Mouse (Mus musculus) thymus, adult 2 months (tissue): ENCODE results near the gene Shisa2. TPM values are rescaled to one million over a fixed set of nuclear protein-coding genes. Genes with fewer than 3 reads are reported as not detected.

Experiments
- DNase-seq: peaks from one replicate; pipeline ENCODE4 v3.0.0; 2021
- H3K27ac ChIP-seq: fragments of 200-500 bp; 2 replicates; pipeline ENCODE4 v1.5.1; 2012; ENCODE audit warnings: low read length, control low read depth; ENCODE audit not compliant: control insufficient read depth, insufficient read depth
- H3K27me3 ChIP-seq: fragments of 200-500 bp; 2 replicates; pipeline ENCODE4 v1.6.1; 2012; ENCODE audit warnings: mild to moderate bottlenecking, low read length, moderate library complexity, mixed read lengths; ENCODE audit not compliant: control insufficient read depth, insufficient read depth
- H3K36me3 ChIP-seq: fragments of 200-500 bp; 2 replicates; pipeline ENCODE4 v1.6.1; 2012; ENCODE audit warnings: mild to moderate bottlenecking, low read length, moderate library complexity; ENCODE audit not compliant: control insufficient read depth, insufficient read depth
- H3K4me1 ChIP-seq: fragments of 200-500 bp; replicated peaks from 2 replicates; pipeline ENCODE4 v1.6.1; 2012; ENCODE audit warnings: low read length; ENCODE audit not compliant: control insufficient read depth, insufficient read depth
- H3K4me3 ChIP-seq: fragments of 200-500 bp; 2 replicates; pipeline ENCODE4 v1.5.1; 2012; ENCODE audit warnings: mild to moderate bottlenecking, low read length, control low read depth, moderate library complexity; ENCODE audit not compliant: control insufficient read depth, insufficient read depth
- CTCF ChIP-seq: fragments of 200-500 bp; IDR thresholded peaks from 2 replicates; pipeline ENCODE4 v1.5.1; 2012; ENCODE audit warnings: mild to moderate bottlenecking, control low read depth, low read length, moderate library complexity, borderline replicate concordance; ENCODE audit not compliant: control insufficient read depth, poor library complexity, insufficient read depth; ENCODE audit errors: extremely low read depth
- POLR2A ChIP-seq: fragments of 200-500 bp; IDR thresholded peaks from 2 replicates; pipeline ENCODE4 v1.6.1; 2012; ENCODE audit warnings: mild to moderate bottlenecking, low read length, control low read depth, moderate library complexity; ENCODE audit not compliant: control insufficient read depth, poor library complexity, insufficient read depth; ENCODE audit errors: extremely low read depth
- WGBS: fragments of 180-500 bp; shearing (Covaris S2); methylation state at CpG from one replicate; pipeline ENCODE4 v1.1.7; 2018; 5-methylcytosine and 5-hydroxymethylcytosine counted together
- polyA plus RNA-seq: library from polyadenylated mRNA; depleted of rRNA; stranded (reverse); fragments of >200 nt; gene quantifications from 2 replicates; pipeline ENCODE4 v1.2.3, GENCODE M21; 2012; rRNA removed

The Shisa2 gene
- polyA plus RNA-seq: 32.4 and 37.2 TPM in 2 replicates

- H3K36me3 ChIP-seq: no peaks in the 10 kb centered on the region
- under 1% methylated on average over 64 of the region's 65 CpGs for WGBS
- H3K4me3 ChIP-seq: peak within 1 kb of the TSS; percentile 34
- no peak within 1 kb of the TSS for H3K27ac ChIP-seq
- peak; percentile 33 for DNase-seq
- no peaks in the 10 kb centered on the region; the same call in 1 of the 2 replicates for H3K27me3 ChIP-seq
- no peaks in the 10 kb centered on the region for H3K4me1 ChIP-seq
- TF ChIP-seq CTCF (no peak), POLR2A (no peak)
Observed at GRCm38 (mm10) chr14:59625158-59625805, at the start of gene Shisa2. Gene Shisa2, plus strand, starts transcription at chr14:59625308.

GRCm38 (mm10) chr14:59576385-59576784 is 48.7 kb upstream of the Shisa2 start:
- Histone ChIP-seq H3K36me3 (peaks cover 35% of the 10 kb centered on the region), H3K4me1 (no peaks in the 10 kb centered on the region), H3K4me3 (no peak overlapping the region), H3K27me3 (no peaks in the 10 kb centered on the region), H3K27ac (no peak overlapping the region)
- DNase-seq: no peak
- WGBS: 95% methylated on average over 5 of the region's 5 CpGs
- TF ChIP-seq POLR2A: no peak
- TF ChIP-seq CTCF: no peak

GRCm38 (mm10) chr14:59590614-59591013 is 34.5 kb upstream of the Shisa2 start:
- H3K36me3 ChIP-seq: peaks cover 46% of the 10 kb centered on the region
- TF ChIP-seq POLR2A (no peak), CTCF (no peak)
- no peak overlapping the region for H3K4me3 ChIP-seq
- no peaks in the 10 kb centered on the region for H3K27me3 ChIP-seq
- 76% methylated on average over 1 of the region's 1 CpGs for WGBS
- DNase-seq: peak; percentile 34
- no peaks in the 10 kb centered on the region for H3K4me1 ChIP-seq
- H3K27ac ChIP-seq: no peak overlapping the region

GRCm38 (mm10) chr14:59591901-59592300 is 33.2 kb upstream of the Shisa2 start:
- no peak overlapping the region for H3K27ac ChIP-seq
- TF ChIP-seq CTCF (no peak), POLR2A (no peak)
- no peak overlapping the region for H3K4me3 ChIP-seq
- no peaks in the 10 kb centered on the region for H3K27me3 ChIP-seq
- peaks cover 34% of the 10 kb centered on the region for H3K36me3 ChIP-seq
- WGBS: 94% methylated on average over 8 of the region's 8 CpGs
- H3K4me1 ChIP-seq: peaks cover 2% of the 10 kb centered on the region
- DNase-seq: no peak

GRCm38 (mm10) chr14:59592593-59592992 is 32.5 kb upstream of the Shisa2 start:
- WGBS: 99% methylated on average over 3 of the region's 3 CpGs
- Histone ChIP-seq H3K27ac (no peak overlapping the region), H3K27me3 (no peaks in the 10 kb centered on the region), H3K4me3 (no peak overlapping the region), H3K4me1 (peaks cover 6% of the 10 kb centered on the region), H3K36me3 (peaks cover 32% of the 10 kb centered on the region)
- no peak for DNase-seq
- no peak for TF ChIP-seq POLR2A
- TF ChIP-seq CTCF: no peak

- Histone ChIP-seq H3K27me3 (no peaks in the 10 kb centered on the region), H3K4me1 (peaks cover 6% of the 10 kb centered on the region), H3K4me3 (no peak overlapping the region), H3K36me3 (peaks cover 12% of the 10 kb centered on the region), H3K27ac (no peak overlapping the region)
- TF ChIP-seq POLR2A: no peak
- no peak for TF ChIP-seq CTCF
- 96% methylated on average over 3 of the region's 3 CpGs for WGBS
- no peak for DNase-seq
Observed at GRCm38 (mm10) chr14:59594988-59595387, 30.1 kb upstream of the Shisa2 start.
